Comparison of ENCODE assay signal across 9 mouse cellular contexts in the genomic region with DNA sequence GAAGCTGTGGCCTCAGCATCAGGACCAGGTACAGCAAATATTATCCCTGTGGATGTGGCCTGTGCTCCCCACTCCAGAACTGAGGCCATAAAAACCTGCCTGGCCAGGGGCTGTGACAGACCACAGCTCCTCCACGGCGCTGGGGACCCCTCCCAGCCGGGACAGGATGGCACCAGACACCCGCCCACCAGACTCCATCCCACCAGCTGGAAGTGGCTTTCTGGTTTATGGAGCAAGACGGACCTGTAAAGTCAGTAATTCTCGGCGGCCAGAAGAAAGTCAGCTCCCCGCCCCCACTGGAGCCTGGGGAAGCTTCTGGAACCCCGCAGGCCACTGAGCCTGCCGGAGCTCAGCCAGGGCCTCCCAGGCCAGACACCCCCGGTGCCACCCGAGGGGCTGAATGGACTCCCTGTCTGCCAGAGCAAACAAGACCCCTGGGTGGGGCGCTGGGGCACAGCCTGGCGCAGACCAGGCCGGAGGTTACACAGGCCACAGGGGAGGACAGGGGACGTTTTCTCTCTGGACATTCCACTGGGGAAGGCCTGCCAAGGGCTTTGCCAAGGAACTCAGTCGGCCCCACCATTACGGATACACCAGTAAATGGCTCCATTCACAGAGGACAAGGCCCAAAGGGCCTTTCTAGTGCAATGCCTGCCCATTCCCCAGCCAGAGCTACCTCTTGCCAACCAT.
DNase-seq lines count a peak whose midpoint lies in the region; ATAC-seq and TF ChIP-seq lines count a peak whose summit lies in the region.
"Had no signal": no experiment of that assay in that cellular context is flagged by ENCODE, and none has a peak within 500 bp of the region (broad histone marks: within the 10 kb centered on the region; RNA-seq: fewer than 3 reads in every experiment).

No protein-coding gene starts in this region.

- DNase-seq in urinary bladder, postnatal 14 days (ENCODE audit: low spot score), result peak; percentile 46
- DNase-seq in urinary bladder, adult 18-20 months (ENCODE audit: low spot score in 2 of 2), result no peak
- DNase-seq in forebrain, embryonic 11.5 days (ENCODE audit: low spot score), result no peak
- DNase-seq in hindbrain, embryonic 11.5 days (ENCODE audit: low spot score), result no peak
- DNase-seq in layer of hippocampus, postnatal 14 days (ENCODE audit: low spot score in 2 of 2), result peak; percentile 65 to 88
- DNase-seq in midbrain, postnatal 0 days (ENCODE audit: low spot score), result peak; percentile 88
- no peak for DNase-seq in spleen, postnatal 4 days (ENCODE audit: low spot score in 2 of 2)
- no peak for DNase-seq in thymus, postnatal 36 days

- H3K4me3 ChIP-seq in forebrain, embryonic 11.5 days (ENCODE audit: low read depth, low read length), result no peak overlapping the region
- no peak overlapping the region for H3K4me3 ChIP-seq in hindbrain, embryonic 11.5 days (ENCODE audit: low read depth, low read length)
- H3K4me3 ChIP-seq in midbrain, postnatal 0 days (ENCODE audit: low read depth, low read length), result no peak overlapping the region

- H3K27me3 ChIP-seq in forebrain, embryonic 11.5 days (ENCODE audit: control insufficient read depth, insufficient read depth, low read length), result 0 out of 2 replicates have a peak, but pooled peaks cover 2% of the 10 kb centered on the region
- H3K27me3 ChIP-seq in hindbrain, embryonic 11.5 days (ENCODE audit: control insufficient read depth, insufficient read depth, low read length), result no peaks in the 10 kb centered on the region; the same call in 1 of the 2 replicates
- H3K27me3 ChIP-seq in midbrain, postnatal 0 days (ENCODE audit: insufficient read depth, low read length), result peaks cover 8% of the 10 kb centered on the region

- H3K9me3 ChIP-seq in forebrain, embryonic 11.5 days (ENCODE audit: control insufficient read depth, low read length), result no peaks in the 10 kb centered on the region; the same call in 1 of the 2 replicates
- no peaks in the 10 kb centered on the region for H3K9me3 ChIP-seq in hindbrain, embryonic 11.5 days (ENCODE audit: control insufficient read depth, low read length)
- H3K9me3 ChIP-seq in midbrain, postnatal 0 days (ENCODE audit: low read length), result no peaks in the 10 kb centered on the region

- no peak for TF ChIP-seq CTCF in midbrain, postnatal 0 days (IDR thresholded peaks at IDR 0.05)

- no peaks in the 10 kb centered on the region for H3K36me3 ChIP-seq in forebrain, embryonic 11.5 days (ENCODE audit: control insufficient read depth, insufficient read depth, low read length)
- no peaks in the 10 kb centered on the region for H3K36me3 ChIP-seq in hindbrain, embryonic 11.5 days (ENCODE audit: control insufficient read depth, insufficient read depth, low read length)
- H3K36me3 ChIP-seq in midbrain, postnatal 0 days (ENCODE audit: insufficient read depth, low read length), result no peaks in the 10 kb centered on the region

- ATAC-seq in forebrain, embryonic 11.5 days (replicated peaks; ENCODE audit: low FRiP score), result peak; percentile 34; the same call in 1 of the 2 replicates
- peak; percentile 38; the same call in 1 of the 2 replicates for ATAC-seq in hindbrain, embryonic 11.5 days (ENCODE audit: low FRiP score)
- peak; percentile 69 for ATAC-seq in midbrain, postnatal 0 days (ENCODE audit: low FRiP score)

- 48% methylated on average over 18 of the region's 18 CpGs for WGBS in forebrain, embryonic 11.5 days
- 46% methylated on average over 17 of the region's 18 CpGs for WGBS in hindbrain, embryonic 11.5 days
- 30% methylated on average over 18 of the region's 18 CpGs for WGBS in midbrain, postnatal 0 days

- H3K4me2 ChIP-seq in forebrain, embryonic 11.5 days (ENCODE audit: low read depth, low read length, severe bottlenecking), result no peak overlapping the region
- no peak overlapping the region for H3K4me2 ChIP-seq in hindbrain, embryonic 11.5 days (replicated peaks; ENCODE audit: low read depth, low read length)
- H3K4me2 ChIP-seq in midbrain, postnatal 0 days (ENCODE audit: low read depth, low read length, poor library complexity, severe bottlenecking), result peak overlapping the region; percentile 33; the same call in 1 of the 2 replicates

- H3K4me1 ChIP-seq in forebrain, embryonic 11.5 days (replicated peaks; ENCODE audit: control insufficient read depth, insufficient read depth, low read length), result peaks cover 14% of the 10 kb centered on the region
- H3K4me1 ChIP-seq in hindbrain, embryonic 11.5 days (replicated peaks; ENCODE audit: control insufficient read depth, insufficient read depth, low read length), result 0 out of 2 replicates have a peak, but pooled peaks cover 2% of the 10 kb centered on the region
- H3K4me1 ChIP-seq in midbrain, postnatal 0 days (ENCODE audit: insufficient read depth, low read length), result no peaks in the 10 kb centered on the region

- no peak overlapping the region for H3K9ac ChIP-seq in forebrain, embryonic 11.5 days (ENCODE audit: low read length)
- no peak overlapping the region for H3K9ac ChIP-seq in hindbrain, embryonic 11.5 days (ENCODE audit: low read depth, low read length)
- H3K9ac ChIP-seq in midbrain, postnatal 0 days (replicated peaks; ENCODE audit: low read length, poor library complexity, severe bottlenecking), result no peak overlapping the region

- H3K27ac ChIP-seq in forebrain, embryonic 11.5 days (ENCODE audit: low read depth, low read length), result no peak overlapping the region
- H3K27ac ChIP-seq in hindbrain, embryonic 11.5 days (ENCODE audit: low read depth, low read length), result no peak overlapping the region
- H3K27ac ChIP-seq in midbrain, postnatal 0 days (ENCODE audit: low read depth, low read length), result peak overlapping the region; percentile 74
- H3K27ac ChIP-seq: macrophage had no signal

Comparison
In these comparisons a context has a peak if more than half of its experiments do, and no peak if none do; other contexts are left out.
1. DNase-seq: peak in urinary bladder, postnatal 14 days (single experiment), layer of hippocampus, postnatal 14 days (2 of 2) and midbrain, postnatal 0 days (single experiment); none in urinary bladder, adult 18-20 months (0 of 2), forebrain, embryonic 11.5 days (single experiment), hindbrain, embryonic 11.5 days (single experiment), spleen, postnatal 4 days (0 of 2) and thymus, postnatal 36 days (0 of 2).
2. Peak in every context shown above with its lines, with median percentiles within 50 percentile points of each other: ATAC-seq.